ENCODE assay signal across 8 mouse cellular contexts in genomic region chr17:17624421-17624956, GRCm38 (mm10). TPM values are rescaled to one million over a fixed set of nuclear protein-coding genes. Genes with fewer than 3 reads are reported as not detected.
DNase-seq lines count a peak whose midpoint lies in the region; ATAC-seq and TF ChIP-seq lines count a peak whose summit lies in the region.

No protein-coding gene starts in this region.

- TF ChIP-seq CTCF in liver, embryonic 14.5 days (IDR thresholded peaks at IDR 0.05; ENCODE audit: low read depth), result peak; percentile 29; the same call in 1 of the 2 replicates
- no peak for TF ChIP-seq CTCF in stomach, postnatal 0 days (IDR thresholded peaks at IDR 0.05; ENCODE audit: low read depth)

- H3K9me3 ChIP-seq in forebrain, embryonic 10.5 days, result peaks cover 6% of the 10 kb centered on the region
- no peaks in the 10 kb centered on the region for H3K9me3 ChIP-seq in heart, embryonic 15.5 days (replicated peaks)
- H3K9me3 ChIP-seq in liver, embryonic 14.5 days (ENCODE audit: control insufficient read depth, low read length), result no peaks in the 10 kb centered on the region
- H3K9me3 ChIP-seq in neural tube, embryonic 11.5 days (ENCODE audit: control insufficient read depth, low read length), result no peaks in the 10 kb centered on the region
- H3K9me3 ChIP-seq in stomach, postnatal 0 days (ENCODE audit: control insufficient read depth, low read length), result no peaks in the 10 kb centered on the region

- no peak for TF ChIP-seq EP300 in liver, embryonic 14.5 days (IDR thresholded peaks at IDR 0.05; ENCODE audit: low read depth)
- no peak for TF ChIP-seq EP300 in stomach, postnatal 0 days (optimal IDR thresholded peaks at IDR 0.05)

- H3K4me1 ChIP-seq in forebrain, embryonic 10.5 days, result peaks cover 28% of the 10 kb centered on the region
- peaks cover 12% of the 10 kb centered on the region for H3K4me1 ChIP-seq in heart, embryonic 15.5 days (replicated peaks)
- H3K4me1 ChIP-seq in liver, embryonic 14.5 days (replicated peaks; ENCODE audit: control insufficient read depth in 2 of 2, insufficient read depth in 2 of 2, low read length in 1 of 2), result peaks cover 6 to 12% of the 10 kb centered on the region in 2 experiments; a peak in 3 of 4 replicates
- H3K4me1 ChIP-seq in neural tube, embryonic 11.5 days (ENCODE audit: control insufficient read depth, insufficient read depth, low read length), result peaks cover 6% of the 10 kb centered on the region; the same call in 1 of the 2 replicates
- H3K4me1 ChIP-seq in stomach, postnatal 0 days (replicated peaks; ENCODE audit: control insufficient read depth, insufficient read depth), result no peaks in the 10 kb centered on the region

- WGBS in forebrain, embryonic 10.5 days, result under 1% methylated on average over 51 of the region's 51 CpGs
- under 1% methylated on average over 51 of the region's 51 CpGs for WGBS in heart, embryonic 15.5 days
- WGBS in liver, embryonic 14.5 days (ENCODE audit: insufficient replicate concordance), result under 1% methylated on average over 49 of the region's 51 CpGs
- WGBS in neural tube, embryonic 11.5 days, result 1% methylated on average over 49 of the region's 51 CpGs
- WGBS in stomach, postnatal 0 days, result under 1% methylated on average over 51 of the region's 51 CpGs

- ATAC-seq in heart, embryonic 15.5 days (replicated peaks; ENCODE audit: insufficient number of reproducible peaks, insufficient read depth, low FRiP score, low read depth), result peak; percentile 97
- ATAC-seq in liver, embryonic 14.5 days (ENCODE audit: insufficient read depth), result peak; percentile 91
- ATAC-seq in neural tube, embryonic 11.5 days (ENCODE audit: insufficient read depth, low FRiP score, low TSS enrichment), result peak; percentile 97
- ATAC-seq in stomach, postnatal 0 days (ENCODE audit: low FRiP score, low TSS enrichment), result peak; percentile 97

- peak overlapping the region; percentile 78 for H3K4me3 ChIP-seq in forebrain, embryonic 10.5 days
- H3K4me3 ChIP-seq in heart, embryonic 15.5 days, result peak overlapping the region; percentile 98
- H3K4me3 ChIP-seq in liver, embryonic 14.5 days (ENCODE audit: insufficient read depth in 1 of 2, low read depth in 2 of 2, low read length in 2 of 2), result peak overlapping the region; percentile 79 to 92
- peak overlapping the region; percentile 81 for H3K4me3 ChIP-seq in neural tube, embryonic 11.5 days (ENCODE audit: low read depth, low read length)
- peak overlapping the region; percentile 98 for H3K4me3 ChIP-seq in stomach, postnatal 0 days (ENCODE audit: low read depth, low read length)

- peak; percentile 96 to 98 for DNase-seq in CD8-positive naive resting alpha-beta T cell, adult 2 months (ENCODE audit: low read depth in 2 of 2, low spot score in 2 of 2)
- peak; percentile 92 for DNase-seq in c-Kit-positive CD71-negative TER-119-negative erythroid progenitor cells, embryonic 14.5 days (ENCODE audit: low read depth)
- DNase-seq in forebrain, embryonic 10.5 days (ENCODE audit: extremely low spot score, low spot score), result peak; percentile 93
- peak; percentile 93 to 98 for DNase-seq in kidney, postnatal 25 days
- peak; percentile 87 to 91 (median 88) for DNase-seq in liver, embryonic 14.5 days (ENCODE audit: low read depth in 3 of 3, low spot score in 3 of 3)
- DNase-seq in neural tube, embryonic 11.5 days (ENCODE audit: low spot score), result peak; percentile 96
- DNase-seq in stomach, postnatal 0 days (ENCODE audit: low spot score), result peak; percentile 95

- peak overlapping the region; percentile 74 for H3K4me2 ChIP-seq in heart, embryonic 15.5 days
- H3K4me2 ChIP-seq in liver, embryonic 14.5 days (ENCODE audit: low read depth), result peak overlapping the region; percentile 91
- H3K4me2 ChIP-seq in neural tube, embryonic 11.5 days (ENCODE audit: low read depth), result peak overlapping the region; percentile 51
- peak overlapping the region; percentile 77 for H3K4me2 ChIP-seq in stomach, postnatal 0 days (replicated peaks; ENCODE audit: low read depth)

- no peaks in the 10 kb centered on the region for H3K36me3 ChIP-seq in forebrain, embryonic 10.5 days (replicated peaks)
- H3K36me3 ChIP-seq in heart, embryonic 15.5 days, result no peaks in the 10 kb centered on the region
- no peaks in the 10 kb centered on the region for H3K36me3 ChIP-seq in liver, embryonic 14.5 days (replicated peaks; ENCODE audit: control insufficient read depth, insufficient read depth, low read depth)
- H3K36me3 ChIP-seq in neural tube, embryonic 11.5 days (ENCODE audit: control insufficient read depth, insufficient read depth, low read length), result no peaks in the 10 kb centered on the region
- H3K36me3 ChIP-seq in stomach, postnatal 0 days (ENCODE audit: control insufficient read depth, insufficient read depth, low read length), result no peaks in the 10 kb centered on the region

- no peaks in the 10 kb centered on the region for H3K27me3 ChIP-seq in forebrain, embryonic 10.5 days (ENCODE audit: poor library complexity, severe bottlenecking)
- no peaks in the 10 kb centered on the region for H3K27me3 ChIP-seq in heart, embryonic 15.5 days
- H3K27me3 ChIP-seq in liver, embryonic 14.5 days (ENCODE audit: control insufficient read depth, insufficient read depth, low read length), result no peaks in the 10 kb centered on the region
- no peaks in the 10 kb centered on the region for H3K27me3 ChIP-seq in neural tube, embryonic 11.5 days (ENCODE audit: control insufficient read depth, insufficient read depth, low read length)
- no peaks in the 10 kb centered on the region for H3K27me3 ChIP-seq in stomach, postnatal 0 days (ENCODE audit: control insufficient read depth, insufficient read depth, low read length)

- peak overlapping the region; percentile 96 for H3K27ac ChIP-seq in forebrain, embryonic 10.5 days
- H3K27ac ChIP-seq in heart, embryonic 15.5 days, result peak overlapping the region; percentile 100
- H3K27ac ChIP-seq in liver, embryonic 14.5 days, result peak overlapping the region; percentile 90
- H3K27ac ChIP-seq in neural tube, embryonic 11.5 days (ENCODE audit: low read depth, low read length), result peak overlapping the region; percentile 97
- peak overlapping the region; percentile 100 for H3K27ac ChIP-seq in stomach, postnatal 0 days (replicated peaks)

- peak overlapping the region; percentile 98 for H3K9ac ChIP-seq in heart, embryonic 15.5 days
- peak overlapping the region; percentile 94 for H3K9ac ChIP-seq in liver, embryonic 14.5 days (replicated peaks)
- peak overlapping the region; percentile 81 for H3K9ac ChIP-seq in neural tube, embryonic 11.5 days (ENCODE audit: low read length)
- peak overlapping the region; percentile 97 for H3K9ac ChIP-seq in stomach, postnatal 0 days (ENCODE audit: low read length)

RNA-seq across cellular contexts. Expression of gene Lnpep, which starts 0.4 kb away (rescaled TPM):
- 6.3 and 6.5 TPM in 2 replicates for polyA plus RNA-seq in forebrain, embryonic 10.5 days (2016; fragmentation: Nextera tagmentation; extraction: Ambion mirVana)
- polyA plus RNA-seq in heart, embryonic 15.5 days (2015; fragmentation: Nextera tagmentation; extraction: Ambion mirVana), result 11.0 and 12.3 TPM in 2 replicates
- 3.0 and 3.5 TPM in 2 replicates for polyA plus RNA-seq in liver, embryonic 14.5 days (2012; rRNA removed)
- 2.1 and 2.3 TPM in 2 replicates for polyA plus RNA-seq in liver, embryonic 14.5 days (2014; fragmentation: Nextera tagmentation; extraction: Ambion mirVana)
- 4.9 and 6.8 TPM in 2 replicates for polyA plus RNA-seq in neural tube, embryonic 11.5 days (2014; fragmentation: Nextera tagmentation; extraction: Ambion mirVana)
- polyA plus RNA-seq in stomach, postnatal 0 days (2015; fragmentation: Nextera tagmentation; extraction: Ambion mirVana), result 4.8 and 5.0 TPM in 2 replicates

Comparison
In these comparisons a context has a peak if more than half of its experiments do, and no peak if none do; other contexts are left out.
1. Peak in every context shown above with its lines: DNase-seq, ATAC-seq, H3K4me3 ChIP-seq and H3K27ac ChIP-seq.